Mouse (Mus musculus) hematopoietic stem cell, adult 5-6 weeks (primary cell): ENCODE data around the gene Aars2. TPM values are rescaled to one million over a fixed set of nuclear protein-coding genes. Genes with fewer than 3 reads are reported as not detected.
A peak's percentile ranks its signal among the peaks of the same experiment; 100 is the strongest.

ENCODE experiments used
- ATAC-seq, 2 experiments: fragments of 125-278 bp in 1 of 2; replicated peaks in 1 of 2; 2 replicates each; pipeline ENCODE4 v1.8.0; 2016 to 2017; ENCODE audit warnings: inconsistent platforms in 2 of 2, mild to moderate bottlenecking in 2 of 2, moderate number of reproducible peaks in 2 of 2, low read depth in 1 of 2, moderate TSS enrichment in 1 of 2; ENCODE audit not compliant: low FRiP score in 2 of 2, poor library complexity in 2 of 2, severe bottlenecking in 2 of 2, insufficient read depth in 1 of 2, low TSS enrichment in 1 of 2
- total RNA-seq: library from RNA; stranded (forward); fragments of 172-1452, 232-1000 nt; gene quantifications from 2 replicates; pipeline ENCODE4 v1.2.3, GENCODE M21; 2017

Gene Aars2
- total RNA-seq, 1 experiment from 2014 or later, result 8.2 TPM

GRCm38 (mm10) chr17:45549617-45550181 is 43.1 kb downstream of the Aars2 start, which contains the start of gene Tmem151b:
Gene Tmem151b, minus strand, starts transcription at chr17:45549677.
- ATAC-seq, result no peak

- no peak for ATAC-seq
Measured at GRCm38 (mm10) chr17:45550253-45550652, 43.6 kb downstream of the Aars2 start.

GRCm38 (mm10) chr17:45551249-45551796 is 44.7 kb downstream of the Aars2 start:
- no peak for ATAC-seq

GRCm38 (mm10) chr17:45551816-45552451 is 45.3 kb downstream of the Aars2 start:
- ATAC-seq, result peak; percentile 66 to 70

GRCm38 (mm10) chr17:45553065-45553464 is 46.4 kb downstream of the Aars2 start:
- ATAC-seq, result no peak

GRCm38 (mm10) chr17:45554420-45554819 is 47.8 kb downstream of the Aars2 start:
- no peak for ATAC-seq

GRCm38 (mm10) chr17:45555452-45556106 is 48.9 kb downstream of the Aars2 start, which contains the start of gene Nfkbie:
Gene Nfkbie, plus strand, starts transcription at chr17:45555703.
- peak; percentile 50 to 59 for ATAC-seq

- ATAC-seq, result no peak
Measured at GRCm38 (mm10) chr17:45556107-45556489, 49.5 kb downstream of the Aars2 start.

GRCm38 (mm10) chr17:45556514-45557245 is 50.0 kb downstream of the Aars2 start:
- 0 out of 4 replicates have a peak, but pooled peaks have one; percentile 23 to 37 for ATAC-seq

GRCm38 (mm10) chr17:45557246-45557824 is 50.7 kb downstream of the Aars2 start:
- ATAC-seq, result no peak

GRCm38 (mm10) chr17:45557998-45558862 is 51.6 kb downstream of the Aars2 start:
- ATAC-seq, result peak; percentile 3 to 29; a peak in 2 of 4 replicates

- no peak for ATAC-seq
Measured at GRCm38 (mm10) chr17:45559732-45560525, 53.3 kb downstream of the Aars2 start.

- ATAC-seq, result no peak
Measured at GRCm38 (mm10) chr17:45563216-45563615, 56.6 kb downstream of the Aars2 start.

GRCm38 (mm10) chr17:45563655-45564530 is 57.3 kb downstream of the Aars2 start, which contains the start of gene Slc35b2:
Gene Slc35b2, plus strand, starts transcription at chr17:45563874.
- ATAC-seq, result peak; percentile 74
